ENCODE assay signal across 8 mouse cellular contexts in genomic region chr3:145924649-145925337, GRCm38 (mm10). TPM values are rescaled to one million over a fixed set of nuclear protein-coding genes. Genes with fewer than 3 reads are reported as not detected.
DNase-seq lines count a peak whose midpoint lies in the region; ATAC-seq lines count a peak whose summit lies in the region.

No protein-coding gene starts in this region.

- H3K9me3 ChIP-seq in hindbrain, embryonic 15.5 days: no peaks in the 10 kb centered on the region

- peak overlapping the region; percentile 64 for H3K4me3 ChIP-seq in hindbrain, embryonic 15.5 days
- peak overlapping the region; percentile 67 for H3K4me3 ChIP-seq in macrophage (ENCODE audit: inconsistent target)

- no peaks in the 10 kb centered on the region for H3K36me3 ChIP-seq in hindbrain, embryonic 15.5 days
- no peaks in the 10 kb centered on the region for H3K36me3 ChIP-seq in macrophage (ENCODE audit: inconsistent target)

- H3K27ac ChIP-seq in hindbrain, embryonic 15.5 days (replicated peaks): peak overlapping the region; percentile 88
- H3K27ac ChIP-seq in macrophage: peak overlapping the region; percentile 81

- no peaks in the 10 kb centered on the region for H3K27me3 ChIP-seq in hindbrain, embryonic 15.5 days

- peaks cover 16% of the 10 kb centered on the region for H3K4me1 ChIP-seq in hindbrain, embryonic 15.5 days (replicated peaks)

- peak overlapping the region; percentile 69 for H3K4me2 ChIP-seq in hindbrain, embryonic 15.5 days

- H3K79me2 ChIP-seq in macrophage (ENCODE audit: inconsistent target): peaks cover 54% of the 10 kb centered on the region

- H3K9ac ChIP-seq in hindbrain, embryonic 15.5 days: peak overlapping the region; percentile 81

- DNase-seq in ZHBTc4 (ENCODE audit: low read depth, low spot score): peak; percentile 74
- DNase-seq in cerebellum, postnatal 10 days: peak; percentile 73 to 75
- peak; percentile 30 for DNase-seq in gastrocnemius, adult 18-20 months (ENCODE audit: low spot score)
- peak; percentile 37 to 43 for DNase-seq in left cerebral cortex, adult 8-10 months (ENCODE audit: low spot score in 2 of 2)
- DNase-seq in right cerebral cortex, postnatal 25 days: peak; percentile 61
- no peak for DNase-seq in retina, postnatal 1 day

- WGBS in hindbrain, embryonic 15.5 days: 6% methylated on average over 39 of the region's 39 CpGs
- WGBS in macrophage (ENCODE audit: missing documents): under 1% methylated on average over 39 of the region's 39 CpGs

- no peak; the same call in 1 of the 2 replicates for ATAC-seq in hindbrain, embryonic 15.5 days (ENCODE audit: low FRiP score, low read depth)

RNA-seq across cellular contexts. Expression of gene Bcl10, which starts 2.2 kb away (rescaled TPM):
- 1 to 10 TPM; 9.4 to 9.7 TPM for total RNA-seq in gastrocnemius, adult 18-20 months (2021)
- polyA plus RNA-seq in hindbrain, embryonic 15.5 days (2015; fragmentation: Nextera tagmentation; extraction: Ambion mirVana): 32.3 and 34.8 TPM in 2 replicates
- total RNA-seq in left cerebral cortex, adult 8-10 months (2022): 10 to 100 TPM; 11.4 to 14.5 (median 13.1) TPM
- total RNA-seq in macrophage (2018; cell fraction: chromatin; rRNA removed): 100 to 1,000 TPM in 10 of 26 experiments, 10 to 100 TPM in 16; 44.5 to 169 (median 88.3) TPM
- 100 to 1,000 TPM in 9 of 26 experiments, 10 to 100 TPM in 17; 49.5 to 160 (median 77.9) TPM for total RNA-seq in macrophage (2018; cell fraction: cytosol; rRNA removed)
- 100 to 1,000 TPM in 16 of 26 experiments, 10 to 100 TPM in 10; 51.8 to 181 (median 111) TPM for total RNA-seq in macrophage (2018; cell fraction: nucleus; rRNA removed)
- polyA plus RNA-seq in macrophage (2018): 33.7 to 72.6 TPM (median 47.5 TPM) in 3 replicates

RNA-seq across cellular contexts. Expression of gene 2410004B18Rik, which starts 13.0 kb away (rescaled TPM):
- 10 to 100 TPM; 17.3 to 19.5 TPM for total RNA-seq in gastrocnemius, adult 18-20 months (2021)
- polyA plus RNA-seq in hindbrain, embryonic 15.5 days (2015; fragmentation: Nextera tagmentation; extraction: Ambion mirVana): 81.0 and 84.4 TPM in 2 replicates
- total RNA-seq in left cerebral cortex, adult 8-10 months (2022): 10 to 100 TPM; 26.4 to 34.7 (median 31.2) TPM
- total RNA-seq in macrophage (2018; cell fraction: chromatin; rRNA removed): 10 to 100 TPM; 22.4 to 61.2 (median 43.9) TPM
- 10 to 100 TPM; 19.7 to 28.8 (median 24.7) TPM for total RNA-seq in macrophage (2018; cell fraction: cytosol; rRNA removed)
- 10 to 100 TPM; 17.7 to 48.8 (median 33.7) TPM for total RNA-seq in macrophage (2018; cell fraction: nucleus; rRNA removed)
- polyA plus RNA-seq in macrophage (2018): 19.9 to 24.6 TPM (median 21.5 TPM) in 3 replicates
